Mouse (Mus musculus) hindbrain, embryonic 10.5 days (tissue): Measurements from ENCODE around the gene Fam171a2. TPM values are rescaled to one million over a fixed set of nuclear protein-coding genes. Genes with fewer than 3 reads are reported as not detected.

Experiments used
- DNase-seq: peaks from one replicate; pipeline ENCODE4 v3.0.0-alpha.2; 2017; ENCODE audit warnings: low spot score
- H3K27ac ChIP-seq: fragments of 300-500 bp; sonication (generic); 2 replicates; pipeline ENCODE4 v1.5.1; 2016; ENCODE audit warnings: mild to moderate bottlenecking, moderate library complexity
- H3K27me3 ChIP-seq: fragments of 300-500 bp; sonication (generic); 2 replicates; pipeline ENCODE4 v1.6.1; 2016; ENCODE audit warnings: mild to moderate bottlenecking; ENCODE audit not compliant: poor library complexity, insufficient read depth, severe bottlenecking
- H3K36me3 ChIP-seq: fragments of 300-500 bp; sonication (generic); 2 replicates; pipeline ENCODE4 v1.6.1; 2016; ENCODE audit warnings: mild to moderate bottlenecking, moderate library complexity
- H3K4me1 ChIP-seq: fragments of 300-500 bp; sonication (generic); replicated peaks from 2 replicates; pipeline ENCODE4 v1.6.1; 2016; ENCODE audit warnings: mild to moderate bottlenecking
- H3K4me3 ChIP-seq: fragments of 300-500 bp; sonication (generic); 2 replicates; pipeline ENCODE4 v1.5.1; 2016; ENCODE audit warnings: mild to moderate bottlenecking, moderate library complexity
- H3K9me3 ChIP-seq: fragments of 300-500 bp; sonication (generic); 2 replicates; pipeline ENCODE4 v1.6.1; 2016; ENCODE audit warnings: mild to moderate bottlenecking, moderate library complexity
- WGBS: fragments of 180-500 bp; shearing (Covaris S2); methylation state at CpG from one replicate; pipeline ENCODE4 v1.1.7; 2016; 5-methylcytosine and 5-hydroxymethylcytosine counted together
- polyA plus RNA-seq: library from polyadenylated mRNA; unstranded; fragments of >200 nt; fragmentation: Nextera tagmentation; extraction: Ambion mirVana; gene quantifications from 2 replicates; pipeline ENCODE4 v1.2.1, GENCODE M21; 2016

The Fam171a2 gene
- polyA plus RNA-seq, 1 experiment from 2014 or later = 8.3 TPM

DNA sequence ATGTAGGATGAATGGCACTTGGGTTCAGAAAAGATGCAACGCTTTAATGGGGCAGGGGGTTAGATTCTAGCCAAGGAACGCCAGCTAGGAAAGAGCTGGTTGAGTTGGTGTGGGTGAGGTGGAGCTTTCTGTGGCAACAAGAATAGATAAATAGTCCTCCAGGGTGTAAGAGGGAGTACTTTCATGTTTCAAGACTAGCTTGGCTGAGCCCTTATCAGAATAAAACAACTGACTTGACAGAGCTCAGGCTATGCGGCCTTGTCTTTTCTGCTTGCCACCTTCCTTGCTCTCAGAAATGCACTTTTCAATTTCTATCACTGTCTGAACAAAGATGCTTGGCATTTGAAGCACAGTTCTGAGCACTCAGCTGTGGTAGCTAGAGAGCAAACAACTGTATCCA is 27.5 kb upstream of the Fam171a2 start:
- Histone ChIP-seq H3K27me3 (no peaks in the 10 kb centered on the region), H3K27ac (no peak overlapping the region), H3K4me1 (no peaks in the 10 kb centered on the region), H3K9me3 (no peaks in the 10 kb centered on the region), H3K36me3 (peaks cover 53% of the 10 kb centered on the region), H3K4me3 (no peak overlapping the region)
- WGBS = 94% methylated on average over 3 of the region's 3 CpGs
- DNase-seq = no peak

DNA sequence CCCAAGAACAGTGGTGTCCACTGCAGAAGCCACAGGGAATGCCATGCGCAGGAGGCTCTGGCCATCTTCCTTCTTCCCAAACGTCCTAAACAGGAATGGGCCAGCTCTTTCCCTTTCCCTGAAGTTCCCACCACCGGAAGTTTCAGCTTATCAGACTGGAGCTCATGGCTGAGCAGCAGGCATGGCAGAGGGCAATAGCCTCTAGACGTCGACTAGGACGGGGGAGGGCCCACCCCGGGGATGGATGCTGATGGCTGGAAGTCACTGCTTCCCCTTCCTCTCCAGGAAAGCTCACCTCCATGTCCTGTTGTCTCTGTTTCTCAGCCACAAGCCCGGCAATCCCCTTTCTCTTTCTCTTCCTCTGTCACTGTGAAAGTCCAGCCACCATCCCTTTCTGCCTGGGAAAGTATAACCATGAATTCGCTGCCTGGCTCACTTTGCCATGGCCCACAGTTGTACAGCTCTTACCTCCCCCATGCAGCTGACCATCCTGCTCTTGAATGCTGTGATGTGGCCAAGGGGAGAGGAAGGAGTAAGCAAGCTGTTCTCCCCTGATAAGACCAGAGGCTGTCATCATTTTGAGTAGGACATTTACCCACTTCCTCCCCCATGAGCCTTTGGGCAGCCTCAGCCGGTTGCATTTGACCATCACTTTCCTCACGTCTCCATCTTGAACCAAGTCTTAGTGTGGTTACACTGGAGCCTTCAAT is 22.3 kb upstream of the Fam171a2 start, which contains the start of gene Itga2b:
Itga2b (minus strand) TSS at position 475 of the 710 bp plus-strand sequence.
- peaks cover 46% of the 10 kb centered on the region for H3K27me3 ChIP-seq
- H3K4me3 ChIP-seq = 0 out of 2 replicates have a peak within 1 kb of the TSS, but pooled peaks have one; percentile 11
- WGBS = 74% methylated on average over 11 of the region's 11 CpGs
- DNase-seq = no peak
- H3K4me1 ChIP-seq = peaks cover 32% of the 10 kb centered on the region
- H3K9me3 ChIP-seq = no peaks in the 10 kb centered on the region
- H3K36me3 ChIP-seq = peaks cover 8% of the 10 kb centered on the region
- H3K27ac ChIP-seq = peak within 1 kb of the TSS; percentile 50

- Histone ChIP-seq H3K27me3 (peaks cover 53% of the 10 kb centered on the region), H3K4me1 (peaks cover 34% of the 10 kb centered on the region), H3K9me3 (no peaks in the 10 kb centered on the region), H3K36me3 (no peaks in the 10 kb centered on the region), H3K4me3 (peak overlapping the region; percentile 48), H3K27ac (peak overlapping the region; percentile 57)
- under 1% methylated on average over 37 of the region's 37 CpGs for WGBS
- DNase-seq = peak; percentile 90
These were observed 19.7 kb upstream of the Fam171a2 start for GRCm38 (mm10) chr11:102467041-102467631.

GRCm38 (mm10) chr11:102465713-102466436 is 18.4 kb upstream of the Fam171a2 start:
- peak; percentile 56 for DNase-seq
- H3K36me3 ChIP-seq = no peaks in the 10 kb centered on the region
- H3K4me1 ChIP-seq = peaks cover 37% of the 10 kb centered on the region
- H3K27ac ChIP-seq = no peak overlapping the region
- peaks cover 62% of the 10 kb centered on the region for H3K27me3 ChIP-seq
- H3K9me3 ChIP-seq = no peaks in the 10 kb centered on the region
- peak overlapping the region; percentile 23; the same call in 1 of the 2 replicates for H3K4me3 ChIP-seq
- 8% methylated on average over 26 of the region's 26 CpGs for WGBS

GRCm38 (mm10) chr11:102464901-102465300 is 17.4 kb upstream of the Fam171a2 start:
- no peak for DNase-seq

GRCm38 (mm10) chr11:102461764-102462163 is 14.3 kb upstream of the Fam171a2 start:
- no peaks in the 10 kb centered on the region for H3K9me3 ChIP-seq
- 78% methylated on average over 3 of the region's 3 CpGs for WGBS
- peaks cover 69% of the 10 kb centered on the region for H3K27me3 ChIP-seq
- peaks cover 29% of the 10 kb centered on the region for H3K4me1 ChIP-seq
- DNase-seq = no peak
- no peaks in the 10 kb centered on the region for H3K36me3 ChIP-seq
- no peak overlapping the region for H3K4me3 ChIP-seq
- no peak overlapping the region for H3K27ac ChIP-seq

More at GRCm38 (mm10) chr11:102464901-102465300, 17.4 kb upstream of the Fam171a2 start:
- no peak overlapping the region for H3K4me3 ChIP-seq
- no peaks in the 10 kb centered on the region for H3K36me3 ChIP-seq
- peaks cover 39% of the 10 kb centered on the region for H3K4me1 ChIP-seq
- no peaks in the 10 kb centered on the region for H3K9me3 ChIP-seq
- H3K27ac ChIP-seq = no peak overlapping the region
- peaks cover 71% of the 10 kb centered on the region for H3K27me3 ChIP-seq
- 94% methylated on average over 6 of the region's 6 CpGs for WGBS

GRCm38 (mm10) chr11:102460541-102460940 is 13.1 kb upstream of the Fam171a2 start:
- 59% methylated on average over 16 of the region's 16 CpGs for WGBS
- Histone ChIP-seq H3K4me1 (peaks cover 30% of the 10 kb centered on the region), H3K36me3 (no peaks in the 10 kb centered on the region), H3K27me3 (peaks cover 68% of the 10 kb centered on the region), H3K9me3 (no peaks in the 10 kb centered on the region), H3K4me3 (no peak overlapping the region), H3K27ac (no peak overlapping the region)
- DNase-seq = no peak

DNA sequence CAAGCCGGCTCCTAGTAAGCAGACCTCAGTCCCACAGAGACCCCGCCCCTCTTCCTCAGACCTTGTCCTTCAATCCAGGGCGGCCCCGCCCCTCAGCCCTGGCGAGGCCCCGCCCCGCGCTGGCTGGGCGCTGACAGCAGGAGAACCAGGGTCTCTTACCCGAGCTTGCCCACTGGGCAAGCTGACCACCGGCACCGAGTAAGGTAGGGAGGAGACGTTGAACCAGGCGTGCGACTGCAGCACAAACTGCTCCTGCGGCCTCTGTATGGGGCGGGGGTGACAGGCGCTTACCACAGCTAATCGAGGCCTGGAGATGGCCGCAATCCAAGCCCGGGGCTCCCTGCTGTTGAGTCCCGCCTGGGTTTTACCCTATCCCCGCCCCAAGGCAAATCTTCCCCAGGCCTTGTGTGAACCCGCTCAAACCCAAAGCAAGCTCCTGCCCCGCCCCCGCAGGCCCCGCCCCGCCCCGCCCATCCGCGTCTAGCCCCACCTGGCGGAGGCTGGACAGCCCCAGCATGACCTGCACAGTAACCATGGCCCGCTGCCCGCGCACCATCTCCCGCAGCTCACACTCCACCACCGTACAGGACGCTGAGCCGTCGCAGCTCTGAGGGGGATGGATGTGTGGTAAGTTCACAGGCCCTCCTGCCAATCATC is 8.4 kb upstream of the Fam171a2 start:
- peak overlapping the region; percentile 64 for H3K4me3 ChIP-seq
- H3K36me3 ChIP-seq = no peaks in the 10 kb centered on the region
- peak; percentile 83 for DNase-seq
- peak overlapping the region; percentile 75 for H3K27ac ChIP-seq
- H3K4me1 ChIP-seq = peaks cover 33% of the 10 kb centered on the region
- under 1% methylated on average over 40 of the region's 40 CpGs for WGBS
- H3K27me3 ChIP-seq = peaks cover 86% of the 10 kb centered on the region
- H3K9me3 ChIP-seq = no peaks in the 10 kb centered on the region

DNA sequence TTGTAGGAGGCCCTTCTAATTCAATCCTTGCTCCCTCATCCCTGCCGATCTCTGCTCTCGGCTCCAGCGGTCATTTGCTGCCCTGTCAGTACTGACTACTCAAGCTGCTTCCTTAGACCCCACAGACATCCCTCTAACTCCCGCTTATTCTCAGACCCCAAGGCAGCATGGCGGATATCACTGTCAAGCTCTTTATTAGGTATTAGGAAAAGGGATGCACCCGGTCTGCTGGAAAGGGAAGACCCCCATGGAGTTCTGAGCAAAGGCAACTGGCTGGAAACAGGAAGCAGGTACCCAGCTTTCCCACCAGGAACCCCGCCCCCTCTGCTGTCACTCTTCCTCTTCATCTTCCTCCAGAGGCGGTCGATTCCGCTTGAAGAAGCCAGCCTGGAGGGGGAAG is 5.6 kb upstream of the Fam171a2 start:
- Histone ChIP-seq H3K27ac (no peak overlapping the region), H3K4me3 (peak overlapping the region; percentile 13; the same call in 1 of the 2 replicates), H3K27me3 (peaks cover 94% of the 10 kb centered on the region), H3K9me3 (no peaks in the 10 kb centered on the region), H3K36me3 (no peaks in the 10 kb centered on the region), H3K4me1 (peaks cover 42% of the 10 kb centered on the region)
- peak; percentile 24 for DNase-seq
- 20% methylated on average over 10 of the region's 10 CpGs for WGBS

DNA sequence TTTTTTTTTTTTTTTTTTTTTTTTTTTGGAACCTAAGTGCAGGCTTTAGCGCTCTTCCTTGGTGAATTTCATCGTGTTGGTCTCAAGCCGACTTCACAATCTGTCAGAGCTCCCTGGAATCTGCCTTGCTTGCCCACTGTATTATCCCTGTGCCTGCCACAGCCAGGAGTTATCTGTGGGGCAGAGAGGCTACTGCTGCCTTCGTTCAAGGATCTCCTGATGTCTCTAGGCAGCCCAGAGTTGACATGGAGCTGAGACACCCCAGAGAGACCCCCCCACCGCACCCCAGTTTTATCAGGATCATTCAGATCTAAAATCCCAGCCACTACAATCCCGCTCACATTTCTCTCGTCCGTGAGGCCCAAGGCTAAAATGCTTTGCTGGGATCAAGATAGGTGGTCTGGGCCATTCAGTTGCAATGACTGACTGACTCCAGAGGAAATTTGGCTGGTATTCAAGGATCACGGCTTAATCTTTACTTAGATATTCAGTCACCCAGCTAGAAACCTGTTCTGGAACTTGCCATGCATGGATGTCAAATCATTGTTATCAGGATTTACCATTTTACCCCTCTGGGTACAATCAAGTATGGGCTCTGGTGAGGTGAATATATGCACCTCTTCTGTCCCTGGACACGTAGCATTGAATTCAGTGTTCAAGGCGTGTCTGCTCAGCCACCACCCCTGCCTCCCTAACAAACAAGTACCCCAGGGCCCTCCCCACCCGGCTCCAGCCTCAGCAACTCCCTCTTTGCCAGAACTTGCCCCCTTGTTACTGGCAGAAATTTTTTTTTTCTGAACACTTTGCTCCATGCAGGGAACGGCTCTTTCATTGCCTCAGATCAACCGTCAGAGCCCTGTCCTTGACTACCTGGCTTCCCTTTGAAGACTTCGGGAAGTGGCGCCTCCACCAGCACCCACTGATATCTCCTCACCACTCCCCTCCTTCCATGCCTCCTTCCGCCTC is 1.8 kb upstream of the Fam171a2 start:
- H3K27me3 ChIP-seq = peaks cover 73% of the 10 kb centered on the region
- DNase-seq = no peak

GRCm38 (mm10) chr11:102448327-102448726 is 845 bp upstream of the Fam171a2 start:
- H3K36me3 ChIP-seq = peaks cover 10% of the 10 kb centered on the region
- WGBS = 13% methylated on average over 8 of the region's 8 CpGs
- DNase-seq = no peak
- no peaks in the 10 kb centered on the region for H3K9me3 ChIP-seq
- H3K27ac ChIP-seq = no peak overlapping the region
- peak overlapping the region; percentile 94; the same call in 1 of the 2 replicates for H3K4me3 ChIP-seq
- peaks cover 63% of the 10 kb centered on the region for H3K4me1 ChIP-seq
- peaks cover 63% of the 10 kb centered on the region for H3K27me3 ChIP-seq

More for the DNA sequence above, 1.8 kb upstream of the Fam171a2 start:
- H3K4me1 ChIP-seq = peaks cover 55% of the 10 kb centered on the region
- H3K9me3 ChIP-seq = no peaks in the 10 kb centered on the region
- no peak overlapping the region for H3K4me3 ChIP-seq
- 49% methylated on average over 17 of the region's 17 CpGs for WGBS
- no peak overlapping the region for H3K27ac ChIP-seq
- H3K36me3 ChIP-seq = 0 out of 2 replicates have a peak, but pooled peaks cover under 1% of the 10 kb centered on the region
